Mouse (Mus musculus) left cerebral cortex, postnatal 4 days (tissue): ENCODE data around the gene Zfp866. TPM values are rescaled to one million over a fixed set of nuclear protein-coding genes. Genes with fewer than 3 reads are reported as not detected.

Experiments
- DNase-seq: peaks from one replicate; pipeline ENCODE4 v3.0.0-alpha.2; 2022
- intact Hi-C: fragments of 180-260 bp; cut with DNase I; formaldehyde crosslinking; loops from one replicate; pipeline ENCODE4 v1.15.1; 2025
- total RNA-seq, 2 experiments: library from RNA; stranded (reverse); gene quantifications; 2 replicates each; pipeline ENCODE4 v1.2.3; 2021

The Zfp866 gene
- total RNA-seq, 2 experiments from 2014 or later, result 41.5 to 41.7 TPM

- no peak for DNase-seq
- intact Hi-C loops, result no loop called here
Measured at GRCm38 (mm10) chr8:69799261-69799660, 8.3 kb upstream of the Zfp866 start.

GRCm38 (mm10) chr8:69797661-69798060, 6.7 kb upstream of the Zfp866 start:
- DNase-seq, result no peak
- intact Hi-C loops, result no loop called here

GRCm38 (mm10) chr8:69796721-69797345, 5.9 kb upstream of the Zfp866 start:
- intact Hi-C loops, result no loop called here
- DNase-seq, result no peak

GRCm38 (mm10) chr8:69794901-69795300, 3.9 kb upstream of the Zfp866 start:
- DNase-seq, result no peak
- intact Hi-C loops, result no loop called here

GRCm38 (mm10) chr8:69794096-69794495, 3.1 kb upstream of the Zfp866 start:
- no peak for DNase-seq
- intact Hi-C loops, result no loop called here

- intact Hi-C loops, result no loop called here
- DNase-seq, result no peak
Measured at GRCm38 (mm10) chr8:69793666-69794065, 2.7 kb upstream of the Zfp866 start.

- intact Hi-C loops, result no loop called here
- DNase-seq, result peak; percentile 54
Measured at GRCm38 (mm10) chr8:69791415-69792068, 564 bp upstream of the Zfp866 start.

- intact Hi-C loops, result no loop called here
Measured at GRCm38 (mm10) chr8:69790364-69790763, 614 bp downstream of the Zfp866 start.

GRCm38 (mm10) chr8:69789731-69790130, 1.2 kb downstream of the Zfp866 start:
- no peak for DNase-seq
- intact Hi-C loops, result no loop called here

More at GRCm38 (mm10) chr8:69790364-69790763, 614 bp downstream of the Zfp866 start:
- no peak for DNase-seq

GRCm38 (mm10) chr8:69789105-69789504, 1.9 kb downstream of the Zfp866 start:
- DNase-seq, result no peak
- intact Hi-C loops, result no loop called here

- intact Hi-C loops, result no loop called here
- DNase-seq, result no peak
Measured at GRCm38 (mm10) chr8:69777111-69777510, 13.9 kb downstream of the Zfp866 start.

GRCm38 (mm10) chr8:69775149-69775534, 15.8 kb downstream of the Zfp866 start:
- intact Hi-C loops, result no loop called here
- no peak for DNase-seq

- intact Hi-C loops, result no loop called here
- DNase-seq, result peak; percentile 88
Measured at GRCm38 (mm10) chr8:69774503-69775148, 16.4 kb downstream of the Zfp866 start, which contains the start of gene Gm20422. Gm20422 (minus strand) TSS chr8:69774886.

- intact Hi-C loops, result no loop called here
- no peak for DNase-seq
Measured at GRCm38 (mm10) chr8:69772106-69772505, 18.9 kb downstream of the Zfp866 start.

GRCm38 (mm10) chr8:69771221-69771620, 19.8 kb downstream of the Zfp866 start:
- no peak for DNase-seq

GRCm38 (mm10) chr8:69761814-69762445, 29.0 kb downstream of the Zfp866 start:
- DNase-seq, result peak; percentile 8
- intact Hi-C loops, result no loop called here

More at GRCm38 (mm10) chr8:69771221-69771620, 19.8 kb downstream of the Zfp866 start:
- intact Hi-C loops, result no loop called here

GRCm38 (mm10) chr8:69758316-69758715, 32.7 kb downstream of the Zfp866 start:
- DNase-seq, result no peak
- intact Hi-C loops, result no loop called here

GRCm38 (mm10) chr8:69752437-69752836, 38.5 kb downstream of the Zfp866 start:
- DNase-seq, result no peak
- intact Hi-C loops, result no loop called here

GRCm38 (mm10) chr8:69749544-69750454, 41.2 kb downstream of the Zfp866 start, which contains the start of gene Zfp963:
Zfp963 (minus strand) TSS chr8:69749970.
- intact Hi-C loops, result no loop called here
- peak; percentile 95 for DNase-seq

GRCm38 (mm10) chr8:69741231-69741630, 49.7 kb downstream of the Zfp866 start:
- no peak for DNase-seq
- intact Hi-C loops, result no loop called here
